Mouse (Mus musculus) lung, adult 18-20 months (tissue): Measurements from ENCODE around the gene Wdfy1.
A peak's percentile ranks its signal among the peaks of the same experiment; 100 is the strongest.

Source experiments
- DNase-seq, 2 experiments: peaks; one replicate each; pipeline ENCODE4 v3.0.0; 2022; ENCODE audit warnings: mixed read lengths in 2 of 2

Wdfy1 gene

DNA sequence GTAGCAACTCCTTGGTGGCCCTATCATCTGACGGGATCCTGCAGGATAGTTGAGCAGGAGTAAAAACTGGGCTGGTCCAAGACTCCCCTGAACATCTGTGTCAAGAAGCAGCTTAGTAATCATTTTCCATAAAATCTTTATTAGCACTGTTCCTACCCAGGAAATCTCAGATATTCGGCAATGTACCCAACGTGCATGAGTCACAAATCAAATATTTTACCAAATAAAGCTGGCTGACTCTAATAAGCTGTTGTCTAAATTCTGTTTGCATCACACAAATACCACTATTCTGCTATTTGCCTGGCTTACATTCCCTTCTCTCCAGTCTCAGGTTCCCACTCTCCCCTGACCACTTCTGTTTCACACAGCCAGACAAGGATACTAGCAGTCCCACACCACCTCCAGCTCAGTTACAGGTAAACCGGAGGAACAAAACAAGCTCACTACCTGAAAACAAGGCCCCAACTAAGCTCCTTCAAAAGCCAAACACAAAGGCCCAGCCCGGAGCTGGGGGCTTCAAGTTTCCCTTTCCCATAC lies 16.4 kb downstream of the Wdfy1 start:
- DNase-seq, result no peak

DNA sequence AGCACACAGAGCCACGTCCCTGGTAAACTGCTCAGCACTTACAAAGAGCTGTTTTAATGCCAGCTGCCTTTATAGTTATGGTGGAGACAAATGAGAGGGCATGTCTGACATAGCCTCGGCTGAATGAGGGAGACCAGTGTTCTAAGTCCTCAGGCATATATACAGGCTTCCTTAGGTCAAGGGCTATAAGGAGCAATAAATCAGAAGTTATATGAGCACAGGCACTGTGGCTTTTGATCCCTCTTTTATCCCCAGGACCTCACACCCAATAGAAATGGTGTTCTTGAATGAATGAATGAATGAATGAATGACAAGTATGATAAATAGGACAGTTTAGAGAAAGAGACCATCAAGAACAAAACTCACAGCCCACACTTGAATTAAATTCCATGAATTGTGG lies 16.9 kb downstream of the Wdfy1 start:
- DNase-seq, result no peak

DNA sequence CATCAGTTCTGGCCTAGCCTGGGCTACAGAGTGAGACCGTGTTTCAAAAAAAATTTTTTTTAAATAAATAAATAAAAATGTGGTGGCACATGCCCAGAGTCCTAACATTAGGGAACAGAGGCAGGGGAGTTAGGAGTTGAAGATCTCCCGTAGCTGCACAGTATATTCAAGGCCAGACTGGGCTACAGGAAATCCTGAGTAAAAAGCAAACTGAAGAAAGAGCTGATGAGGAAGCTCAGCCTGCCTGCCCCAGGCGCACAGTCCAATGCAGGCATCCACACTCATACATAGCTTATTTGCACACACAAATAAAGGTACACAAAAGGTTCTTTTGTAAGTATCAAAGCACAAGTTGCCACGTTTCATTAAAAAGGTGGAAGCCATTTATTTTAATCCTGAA lies 18.3 kb downstream of the Wdfy1 start:
- DNase-seq, result no peak

DNA sequence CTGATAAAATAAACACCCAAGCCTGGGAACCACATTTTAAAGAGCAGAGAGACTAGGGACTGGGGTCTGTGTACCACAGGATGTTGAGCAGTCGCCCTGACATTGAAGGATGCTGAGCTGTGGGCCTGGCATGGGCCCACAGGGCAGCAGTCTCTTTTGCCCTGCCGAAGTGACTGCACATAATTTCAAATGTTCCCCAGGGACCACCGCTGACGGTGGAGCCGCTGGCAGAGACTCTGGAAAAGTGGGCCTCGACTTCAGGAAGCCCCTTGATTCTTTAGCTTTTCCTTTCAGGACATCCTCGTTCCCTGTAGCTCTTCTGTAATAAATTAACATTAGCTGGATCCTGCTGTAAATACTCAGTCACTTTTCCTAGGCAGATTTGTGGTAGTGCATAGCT lies 18.8 kb downstream of the Wdfy1 start:
- DNase-seq, result no peak

DNA sequence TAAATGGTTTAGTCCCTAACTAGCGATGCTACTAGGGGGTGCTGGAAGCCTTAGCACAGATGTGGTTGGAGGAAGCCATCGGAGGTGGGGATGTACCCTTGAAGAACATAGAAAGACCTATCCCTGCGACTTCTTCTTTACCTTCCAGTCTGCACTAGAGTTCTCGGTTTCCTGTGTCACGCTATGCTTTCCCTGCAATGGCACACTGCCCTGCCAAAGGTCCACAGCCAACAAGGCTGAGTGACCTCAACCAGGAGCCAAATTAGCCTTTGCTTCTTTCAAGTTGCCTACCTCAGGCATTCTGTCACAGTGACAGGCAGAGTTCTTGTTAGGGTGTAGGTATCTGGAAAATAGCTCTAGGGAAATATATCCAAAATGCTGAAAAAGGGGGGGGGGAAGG lies 19.5 kb downstream of the Wdfy1 start:
- no peak for DNase-seq

DNA sequence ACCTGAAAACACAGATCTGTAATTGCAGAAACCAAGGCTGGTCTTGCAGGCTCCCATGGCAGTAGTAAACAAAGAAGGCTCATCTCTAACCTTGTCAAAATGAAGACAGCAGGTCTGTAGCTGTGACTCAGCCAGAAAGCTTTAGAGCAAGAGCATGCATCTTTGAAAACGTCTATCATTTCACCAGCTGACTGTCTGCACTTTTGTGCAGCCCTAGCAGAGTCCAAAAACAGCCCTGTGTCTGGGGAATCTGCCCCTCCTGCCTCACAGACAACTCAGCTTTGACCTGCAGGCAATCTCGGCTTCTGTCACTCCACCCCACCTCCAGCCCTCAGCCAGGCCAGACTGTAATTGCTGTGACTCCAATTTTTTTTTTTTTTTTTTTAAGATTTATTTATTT lies 20.6 kb downstream of the Wdfy1 start:
- DNase-seq, result no peak

DNA sequence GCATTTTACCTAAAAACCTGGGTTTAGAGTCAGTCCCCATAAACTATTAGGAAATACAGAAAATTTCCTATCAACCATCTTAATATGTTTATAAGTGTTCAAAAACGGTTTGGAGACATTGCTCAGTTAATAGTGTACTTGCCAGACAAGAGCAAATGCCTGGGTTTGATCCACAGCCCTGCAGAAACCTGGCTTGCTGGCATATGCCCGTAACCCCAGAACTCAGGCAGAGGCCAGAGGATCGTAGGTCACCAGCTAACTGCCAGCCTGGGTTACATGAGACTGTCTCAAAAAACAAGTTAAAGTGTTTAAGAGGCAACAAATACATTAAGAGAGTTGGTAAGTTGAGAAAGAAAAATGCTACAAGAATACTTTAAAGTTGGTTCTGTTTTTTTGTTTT lies 21.0 kb downstream of the Wdfy1 start:
- DNase-seq, result no peak

DNA sequence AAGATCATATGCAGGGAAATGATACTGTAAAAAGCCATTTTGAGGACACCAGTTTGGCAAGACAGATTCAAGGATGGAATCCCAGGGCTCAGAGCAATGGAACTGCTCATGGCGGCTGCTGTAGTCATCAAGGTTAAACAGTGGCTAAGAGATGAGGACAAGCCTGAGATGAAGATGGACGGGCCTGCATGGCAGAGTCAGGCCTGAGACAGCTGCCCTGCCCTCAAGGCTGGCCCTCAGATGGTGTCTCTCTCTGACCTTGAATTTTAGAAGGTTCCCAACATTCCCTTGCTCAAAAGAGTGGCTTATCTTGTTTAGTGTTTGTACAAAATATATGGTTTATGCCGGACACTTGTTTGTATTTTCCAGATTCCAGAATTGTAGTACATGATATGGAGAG lies 22.5 kb downstream of the Wdfy1 start:
- no peak for DNase-seq

DNA sequence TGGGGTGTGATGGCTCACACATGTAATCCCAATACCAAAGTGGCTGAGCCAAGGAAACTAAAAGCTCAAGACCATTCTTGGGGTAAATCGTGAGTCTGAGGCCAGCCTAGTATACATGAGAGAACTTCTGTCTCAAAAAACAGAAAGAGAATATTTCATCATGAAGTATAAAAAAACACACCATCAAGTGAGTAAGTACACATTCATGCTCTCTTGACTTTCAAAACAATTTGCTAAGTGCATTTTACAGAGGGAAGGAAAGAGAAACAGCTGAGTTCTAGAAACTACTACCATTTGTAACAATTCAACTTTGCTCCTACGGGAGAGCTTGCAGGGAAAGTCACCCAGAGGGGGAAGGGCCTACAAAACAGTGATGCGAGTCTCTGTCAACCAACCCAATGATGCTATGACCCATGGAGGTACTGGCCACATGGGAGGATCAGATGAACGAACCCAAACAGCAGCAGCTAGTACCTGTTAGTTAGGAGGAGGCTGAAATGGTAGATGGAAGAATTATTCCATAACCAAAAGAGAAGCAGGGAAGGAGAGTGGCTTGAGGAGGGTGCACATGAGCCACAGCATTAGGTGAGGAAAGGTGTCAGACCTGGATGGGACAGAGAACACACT lies 23.1 kb downstream of the Wdfy1 start:
- no peak for DNase-seq

DNA sequence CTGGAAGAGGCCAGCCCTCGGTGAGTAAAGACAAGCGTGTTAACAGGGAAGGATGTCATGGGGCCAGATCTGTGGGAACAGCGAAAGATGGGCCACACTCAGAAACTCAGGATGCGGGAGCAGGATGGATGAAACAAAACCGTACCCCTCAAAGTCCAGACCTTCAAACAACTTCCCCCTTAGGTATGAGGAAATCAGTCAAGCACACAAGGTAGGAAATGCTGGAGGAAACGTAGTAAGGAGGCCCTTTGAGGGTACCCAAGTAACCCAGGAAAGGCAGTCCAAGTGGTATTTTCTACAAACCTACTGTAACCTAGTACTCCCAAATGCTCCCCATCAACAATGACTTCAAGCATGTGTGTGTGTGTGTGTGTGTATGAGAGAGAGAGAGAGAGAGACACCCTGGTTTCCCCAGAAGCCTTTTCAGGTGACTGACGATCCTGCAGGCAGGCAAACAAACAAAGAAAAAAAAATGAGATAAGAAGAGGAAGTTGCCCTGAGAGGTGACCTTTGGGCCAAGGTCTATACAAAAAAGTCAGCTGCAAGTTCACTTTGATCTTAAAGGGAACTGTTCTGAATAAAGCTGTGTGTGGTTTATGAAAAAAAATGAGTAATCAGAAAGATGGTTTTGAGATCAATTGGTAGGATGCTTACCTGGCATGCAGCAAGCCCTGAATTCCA lies 23.8 kb downstream of the Wdfy1 start:
- DNase-seq, result no peak

DNA sequence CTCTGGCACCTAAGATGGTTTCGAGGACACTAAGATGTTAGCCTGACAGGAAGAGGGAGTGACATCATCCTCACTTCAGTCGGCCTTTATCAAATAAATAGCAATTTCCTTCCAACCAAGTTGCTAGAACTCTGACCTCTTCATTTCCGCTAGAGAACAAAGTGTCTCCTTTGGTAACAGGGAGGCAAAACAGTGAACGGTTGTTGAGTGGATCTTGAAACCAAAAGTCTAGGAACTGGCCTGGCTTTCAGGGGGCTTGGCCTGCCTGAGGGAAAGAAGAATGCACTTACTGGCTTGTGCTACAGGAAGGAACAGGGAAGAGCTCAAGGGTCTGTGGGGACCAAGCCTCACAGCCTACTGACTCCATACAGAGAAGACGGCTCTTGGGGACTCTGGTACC lies 24.8 kb downstream of the Wdfy1 start:
- DNase-seq, result peak in 1 of 2 experiments; percentile 53

DNA sequence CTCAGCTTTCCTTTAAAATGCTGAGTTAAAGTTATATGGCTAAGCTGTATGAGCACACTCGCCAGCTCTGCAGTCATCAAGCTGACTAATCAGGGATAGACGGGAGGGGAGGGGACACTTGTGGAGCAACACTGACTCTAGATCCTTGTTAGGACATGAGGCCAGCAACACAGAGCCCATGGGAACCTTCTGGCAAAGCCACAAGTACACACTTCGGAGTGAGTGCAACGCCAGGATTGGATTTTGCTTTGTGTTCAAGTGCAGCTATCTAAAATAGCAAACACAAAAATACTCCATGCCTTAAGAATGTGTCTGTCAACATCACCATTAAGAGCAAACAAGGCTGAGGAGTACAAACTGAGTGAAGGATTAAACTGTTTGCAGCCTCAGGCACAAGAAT lies 29.9 kb downstream of the Wdfy1 start:
- peak; percentile 85 to 88 for DNase-seq

DNA sequence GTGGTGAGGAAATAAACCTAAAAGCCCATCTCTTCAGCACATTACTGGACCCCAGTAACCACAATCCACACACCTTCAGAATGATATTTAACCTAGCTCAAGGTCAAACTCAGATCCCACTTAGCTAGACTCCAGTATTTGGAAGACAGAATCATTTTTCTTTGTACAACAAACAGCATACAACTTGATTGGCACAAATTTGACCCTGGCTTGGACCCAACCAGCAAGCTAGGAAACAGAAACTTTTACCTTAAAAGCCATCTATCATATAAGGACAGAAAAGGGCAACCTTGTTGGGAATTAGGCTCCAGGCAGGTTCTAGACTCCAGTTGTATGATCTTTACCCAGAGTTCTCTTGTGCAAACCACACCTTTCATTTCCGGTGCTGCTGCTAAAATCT lies 32.6 kb downstream of the Wdfy1 start:
- no peak for DNase-seq

DNA sequence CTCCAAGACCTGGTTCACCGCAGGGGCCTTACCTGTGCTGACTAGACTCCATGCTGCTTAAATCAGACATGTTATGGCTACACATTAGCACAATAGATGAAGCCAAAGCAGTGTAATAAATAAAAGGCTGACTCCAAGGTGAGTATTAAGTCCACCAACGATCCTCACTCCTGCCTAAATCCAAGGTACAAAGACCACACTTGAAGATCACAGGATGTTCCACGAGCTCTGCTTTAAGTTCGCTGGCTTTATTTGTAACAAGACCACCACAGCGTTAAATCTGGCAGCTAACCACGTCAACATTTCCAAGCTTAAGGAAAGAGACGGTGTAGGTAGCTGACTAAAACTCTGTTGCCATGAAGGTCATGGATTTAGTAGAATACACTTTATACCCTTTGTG lies 33.0 kb downstream of the Wdfy1 start:
- DNase-seq, result no peak

DNA sequence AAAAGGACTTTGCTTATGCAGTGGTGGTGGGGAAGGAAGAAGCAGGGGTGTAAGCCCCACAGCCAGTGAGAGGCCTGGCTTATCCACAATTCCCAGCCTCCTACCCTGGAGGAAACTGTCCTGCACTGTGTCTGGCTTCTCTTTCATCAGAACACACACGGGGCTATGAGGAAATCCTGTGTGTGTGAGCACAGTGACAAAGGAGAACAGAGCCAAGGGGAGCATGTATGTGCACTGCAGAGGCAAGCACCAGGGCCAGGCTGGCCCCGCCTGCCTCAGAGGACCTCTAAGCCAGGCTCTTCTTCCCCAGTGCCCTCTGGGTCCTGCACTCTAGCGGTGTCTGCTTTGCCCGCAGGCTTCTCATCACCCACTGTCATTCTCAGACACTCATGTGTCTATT lies 34.9 kb downstream of the Wdfy1 start:
- no peak for DNase-seq

DNA sequence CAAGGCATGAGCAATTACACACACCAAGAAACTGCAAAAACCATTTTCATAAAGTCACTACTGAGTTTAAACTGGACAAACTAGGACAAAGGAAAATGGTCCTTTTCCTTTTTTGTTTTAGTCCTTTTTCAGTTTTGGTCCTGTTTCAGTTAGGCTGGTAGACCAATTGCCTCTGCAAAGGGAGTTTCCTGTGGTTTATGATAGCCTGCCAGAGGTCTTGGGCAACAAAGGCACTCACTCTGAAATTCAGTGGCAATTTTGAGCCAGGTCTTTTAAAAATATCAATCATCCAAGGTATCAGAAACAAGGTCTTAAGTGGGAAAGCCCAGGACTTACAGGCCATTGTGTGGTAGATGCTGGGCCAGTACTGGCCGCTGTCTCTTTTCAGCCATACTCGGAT lies 36.2 kb downstream of the Wdfy1 start:
- no peak for DNase-seq

DNA sequence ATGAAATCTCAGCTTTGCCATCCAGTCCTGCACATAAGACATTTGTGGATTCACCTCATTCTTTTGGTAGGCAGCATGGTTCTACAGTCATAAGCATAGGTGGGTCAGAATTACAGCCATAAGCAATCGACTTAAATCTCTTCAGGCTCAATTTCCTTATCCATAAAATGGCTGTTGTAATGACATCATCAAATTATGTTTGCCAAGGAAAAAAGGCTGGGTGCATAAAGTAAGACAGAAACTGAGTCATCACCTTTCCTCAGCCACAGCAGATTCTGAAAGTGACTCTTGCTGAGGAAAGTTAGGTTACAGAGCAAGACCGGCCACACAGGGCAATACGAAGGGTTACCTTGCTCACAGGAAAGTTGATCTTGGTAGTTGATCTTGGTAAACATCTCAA lies 39.5 kb downstream of the Wdfy1 start:
- no peak for DNase-seq

DNA sequence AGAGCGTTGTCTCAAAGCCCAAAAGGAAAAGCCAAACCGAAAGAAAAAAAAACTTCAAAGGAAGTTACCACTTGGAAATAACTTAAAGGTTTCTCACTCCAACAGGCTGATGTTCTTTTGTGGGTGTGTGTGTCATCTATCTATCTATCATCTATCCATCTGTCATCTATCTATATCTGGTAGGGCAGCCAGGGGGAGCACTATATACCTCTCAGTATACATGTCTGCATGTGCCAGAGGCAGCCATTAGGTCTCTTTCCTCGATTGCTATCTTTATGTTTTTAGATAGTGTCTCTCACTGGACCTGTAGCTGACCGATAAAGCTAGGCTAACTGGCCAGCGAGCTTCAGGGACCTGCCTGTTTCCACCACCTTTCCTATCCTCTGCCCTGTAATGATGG lies 41.1 kb downstream of the Wdfy1 start:
- DNase-seq, result no peak

DNA sequence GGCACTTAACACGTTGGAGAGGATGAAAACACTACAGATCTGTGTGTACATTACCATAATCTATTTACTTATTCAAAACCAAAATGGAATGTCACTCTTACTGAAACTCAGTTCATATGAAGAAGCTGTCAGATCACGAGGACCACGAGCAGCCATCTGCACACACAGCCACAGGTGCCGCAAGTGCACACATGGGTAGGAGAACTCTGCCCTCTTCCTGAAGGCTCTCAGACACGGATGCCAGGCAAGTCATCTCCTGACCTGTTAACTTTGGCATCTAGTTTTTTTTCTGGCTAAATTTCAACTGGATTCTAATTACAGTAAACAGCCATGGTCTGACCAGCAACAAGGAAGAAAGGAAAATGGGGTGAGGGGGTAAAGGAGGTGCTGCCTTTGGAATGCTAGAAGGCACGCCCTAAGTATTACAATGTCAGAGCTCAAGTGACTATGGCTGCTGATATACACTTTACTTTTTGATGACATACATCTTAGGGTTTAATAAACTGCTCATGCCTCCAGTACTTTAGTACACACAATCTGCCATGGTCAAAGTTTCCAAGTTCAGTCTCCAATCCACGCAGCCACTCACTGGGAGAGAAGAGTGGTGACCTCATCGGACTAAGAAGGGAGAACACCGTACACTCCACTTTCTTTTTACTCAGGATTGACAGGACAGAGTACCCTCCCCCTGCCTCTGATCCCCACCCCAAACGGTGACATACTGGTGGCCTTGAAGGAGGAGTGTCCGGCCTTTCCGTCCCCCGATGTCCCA lies 61.6 kb downstream of the Wdfy1 start:
- DNase-seq, result no peak

DNA sequence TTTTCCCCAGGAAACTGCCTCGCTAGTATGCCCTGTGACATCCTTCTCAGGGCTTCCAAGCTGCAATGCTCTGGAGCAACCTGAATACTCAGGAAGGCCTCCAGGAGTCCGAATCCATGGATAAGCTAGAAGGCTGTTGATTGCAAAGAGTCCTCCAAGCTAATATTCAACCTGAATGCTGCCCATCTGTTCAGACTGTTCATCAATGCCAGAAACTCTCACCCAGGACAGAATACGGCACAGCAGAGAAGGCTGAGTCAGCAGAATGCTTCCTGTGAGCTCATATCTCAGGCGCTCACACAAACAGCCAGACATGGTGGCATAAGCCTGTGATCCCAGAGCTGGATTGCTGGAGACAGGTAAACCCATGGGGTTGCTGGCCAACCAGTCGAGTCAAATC lies 62.9 kb downstream of the Wdfy1 start:
- DNase-seq, result no peak

DNA sequence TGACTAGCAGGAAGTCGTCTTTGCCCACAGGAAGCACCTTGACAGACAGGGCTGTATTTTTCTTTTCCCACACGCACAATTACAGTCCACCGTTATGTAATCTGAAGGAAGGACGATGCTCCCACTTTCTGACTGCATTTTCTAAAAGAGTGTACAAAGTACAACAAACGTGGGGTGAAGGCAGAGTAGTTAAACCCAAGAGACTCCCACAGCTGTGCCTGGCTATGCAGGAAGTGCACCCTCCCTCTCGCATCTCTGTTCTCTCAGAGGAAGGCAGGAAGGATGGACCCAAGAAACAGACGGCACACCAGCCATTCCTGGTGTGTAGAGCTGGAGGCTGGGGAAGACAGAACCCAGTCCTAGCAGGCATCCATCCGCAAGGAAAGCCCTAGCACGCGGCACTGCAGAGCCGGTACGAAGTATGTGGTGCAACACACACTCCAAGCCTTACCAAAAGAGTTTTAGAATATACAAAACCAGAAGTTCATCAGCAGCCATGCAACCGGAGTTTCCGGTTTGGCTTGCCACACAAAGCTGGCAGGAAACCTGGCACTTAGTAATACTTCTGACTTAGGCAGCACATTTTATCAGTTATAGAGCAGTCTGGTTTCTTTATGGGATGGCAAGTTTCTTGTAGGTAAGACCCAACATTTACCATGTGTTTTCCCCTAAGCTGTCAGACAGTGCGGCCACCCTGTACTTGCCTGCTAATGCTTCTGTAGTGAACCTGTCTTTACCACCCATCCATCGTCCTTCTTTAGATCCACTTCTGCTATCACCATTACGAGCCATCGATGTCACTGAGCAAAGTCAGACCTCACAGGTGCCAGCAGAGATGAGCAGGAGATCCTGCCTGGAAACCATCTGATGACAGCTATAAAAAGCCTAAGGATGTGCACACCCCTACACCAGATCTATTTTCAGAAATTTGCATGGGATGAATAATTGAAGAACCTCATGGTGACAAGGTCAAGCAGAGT lies 64.5 kb downstream of the Wdfy1 start:
- peak; percentile 42 to 49 for DNase-seq

DNA sequence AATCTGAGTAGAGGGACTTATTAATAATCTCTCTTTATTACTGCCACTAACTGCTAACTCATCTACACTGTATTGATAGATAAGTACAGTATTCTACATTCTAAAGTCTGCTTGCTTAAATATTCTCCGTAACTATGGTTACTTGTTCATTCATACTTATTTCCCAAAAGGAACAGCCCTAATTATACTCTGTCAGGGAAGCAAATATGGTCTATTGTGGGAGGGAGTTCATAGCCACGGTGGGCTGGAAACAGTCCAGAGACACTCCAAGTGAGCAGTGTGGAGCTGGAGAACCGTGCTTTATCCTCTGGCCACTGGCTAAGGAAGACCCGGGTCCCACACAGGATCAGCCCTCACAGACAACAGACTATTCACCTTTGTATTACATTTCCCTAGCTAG lies 65.3 kb downstream of the Wdfy1 start:
- no peak for DNase-seq

DNA sequence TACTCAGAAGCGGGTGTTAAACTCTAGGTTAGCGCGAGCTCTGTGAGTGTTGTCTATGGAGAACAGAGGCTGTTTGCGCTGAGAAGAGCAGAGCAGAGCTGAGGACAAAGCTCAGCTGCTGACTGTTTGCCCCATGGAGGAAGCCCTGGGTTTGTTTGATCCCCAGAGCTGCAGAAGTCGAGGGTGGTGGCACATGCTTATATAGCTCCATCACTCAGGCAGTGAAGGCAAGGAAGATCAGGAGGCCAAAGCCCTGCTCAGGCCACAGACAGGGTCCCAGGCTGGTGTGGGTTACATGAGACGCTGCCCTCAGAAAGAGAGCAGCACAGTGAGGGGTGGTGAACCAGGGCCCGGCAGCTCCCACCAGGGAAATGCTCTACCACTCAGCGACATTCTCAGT lies 65.7 kb downstream of the Wdfy1 start:
- DNase-seq, result no peak
